Mouse (Mus musculus) hindbrain, embryonic 12.5 days (tissue): ENCODE data around the gene Ptprh. TPM values are rescaled to one million over a fixed set of nuclear protein-coding genes. Genes with fewer than 3 reads are reported as not detected.
A peak's percentile ranks its signal among the peaks of the same experiment; 100 is the strongest.

Experiments used
- ATAC-seq: fragments of 200-750 bp; cut with Nextera tagmentation; 2 replicates; pipeline ENCODE4 v1.8.0; 2017; ENCODE audit warnings: moderate TSS enrichment; ENCODE audit not compliant: low FRiP score
- H3K27ac ChIP-seq: fragments of 300-500 bp; sonication (generic); 2 replicates; pipeline ENCODE4 v1.5.1; 2016; ENCODE audit warnings: mild to moderate bottlenecking
- H3K27me3 ChIP-seq: fragments of 300-500 bp; sonication (generic); 2 replicates; pipeline ENCODE4 v1.6.1; 2016; ENCODE audit warnings: mild to moderate bottlenecking
- H3K36me3 ChIP-seq: fragments of 300-500 bp; sonication (generic); 2 replicates; pipeline ENCODE4 v1.6.1; 2016; ENCODE audit warnings: mild to moderate bottlenecking
- H3K4me1 ChIP-seq: fragments of 300-500 bp; sonication (generic); 2 replicates; pipeline ENCODE4 v1.6.1; 2016
- H3K4me2 ChIP-seq: fragments of 300-500 bp; sonication (generic); replicated peaks from 2 replicates; pipeline ENCODE4 v1.6.1; 2016; ENCODE audit warnings: mild to moderate bottlenecking
- H3K4me3 ChIP-seq: fragments of 300-500 bp; sonication (generic); 2 replicates; pipeline ENCODE4 v1.5.1; 2016; ENCODE audit warnings: mild to moderate bottlenecking
- H3K9ac ChIP-seq: fragments of 300-500 bp; sonication (generic); 2 replicates; pipeline ENCODE4 v1.6.1; 2016; ENCODE audit warnings: mild to moderate bottlenecking, moderate library complexity
- H3K9me3 ChIP-seq: fragments of 300-500 bp; sonication (generic); replicated peaks from 2 replicates; pipeline ENCODE4 v1.6.1; 2016; ENCODE audit warnings: mild to moderate bottlenecking
- WGBS: fragments of 180-500 bp; shearing (Covaris S2); methylation state at CpG from one replicate; pipeline ENCODE4 v1.1.7; 2016; 5-methylcytosine and 5-hydroxymethylcytosine counted together
- microRNA-seq: library from miRNA; unstranded; fragments of <30 nt; microRNA quantifications from one replicate; pipeline ENCODE4, GENCODE M21; 2017
- polyA plus RNA-seq: library from polyadenylated mRNA; unstranded; fragments of >200 nt; fragmentation: Nextera tagmentation; extraction: Ambion mirVana; gene quantifications from 2 replicates; pipeline ENCODE4 v1.2.1, GENCODE M21; 2016

Gene Ptprh
- polyA plus RNA-seq, 1 experiment from 2014 or later = 0.13 TPM

DNA sequence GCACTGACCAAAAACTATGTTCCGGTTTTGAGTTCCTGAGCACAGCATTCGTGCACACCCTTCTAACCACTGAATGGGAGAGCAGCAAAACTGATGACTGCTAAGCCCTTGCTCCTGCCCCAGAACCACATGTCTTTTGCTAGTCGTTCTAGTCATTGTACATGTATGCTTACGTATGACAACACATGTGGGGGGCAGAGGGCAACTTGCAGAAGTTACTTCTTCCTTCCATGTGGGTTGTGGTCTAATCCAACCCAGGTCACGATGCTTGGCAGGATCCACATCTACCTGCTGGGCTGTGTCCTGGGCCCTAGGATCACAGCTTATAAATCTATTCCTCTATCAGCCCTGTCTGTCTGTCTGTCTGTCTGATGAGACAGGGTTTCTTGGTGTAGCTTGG, 100.0 kb downstream of the Ptprh start:
- ATAC-seq = no peak
- Histone ChIP-seq H3K9me3 (no peaks in the 10 kb centered on the region), H3K36me3 (no peaks in the 10 kb centered on the region), H3K9ac (no peak overlapping the region), H3K27me3 (peaks cover 5% of the 10 kb centered on the region), H3K27ac (no peak overlapping the region), H3K4me2 (no peak overlapping the region), H3K4me3 (no peak overlapping the region), H3K4me1 (peaks cover 18% of the 10 kb centered on the region)
- 81% methylated on average over 5 of the region's 5 CpGs for WGBS

DNA sequence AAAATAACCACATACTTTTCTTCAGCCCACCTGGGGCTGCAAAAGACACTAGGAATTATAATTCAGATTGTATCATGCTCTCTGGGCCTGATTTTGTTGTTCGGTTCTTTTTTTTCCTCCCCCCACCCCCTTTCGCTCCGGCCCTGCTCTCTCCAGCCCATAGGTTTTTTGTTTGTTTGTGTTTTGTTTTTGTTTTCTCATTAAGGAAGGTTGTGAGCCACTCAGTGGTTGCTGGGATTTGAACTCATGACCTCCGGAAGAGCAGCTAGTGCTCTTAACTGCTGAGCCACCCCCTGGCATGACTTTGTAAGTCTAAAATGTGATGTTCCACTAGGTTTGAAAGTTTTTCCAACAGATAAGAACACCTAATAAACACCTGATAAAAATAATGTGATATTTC, 100.7 kb downstream of the Ptprh start:
- H3K36me3 ChIP-seq = no peaks in the 10 kb centered on the region
- no peak for ATAC-seq
- no peaks in the 10 kb centered on the region for H3K27me3 ChIP-seq
- WGBS = 89% methylated on average over 4 of the region's 4 CpGs
- no peak overlapping the region for H3K4me3 ChIP-seq
- H3K9ac ChIP-seq = no peak overlapping the region
- peaks cover 26% of the 10 kb centered on the region for H3K4me1 ChIP-seq
- H3K9me3 ChIP-seq = no peaks in the 10 kb centered on the region
- no peak overlapping the region; the same call in 1 of the 2 replicates for H3K4me2 ChIP-seq
- H3K27ac ChIP-seq = no peak overlapping the region

DNA sequence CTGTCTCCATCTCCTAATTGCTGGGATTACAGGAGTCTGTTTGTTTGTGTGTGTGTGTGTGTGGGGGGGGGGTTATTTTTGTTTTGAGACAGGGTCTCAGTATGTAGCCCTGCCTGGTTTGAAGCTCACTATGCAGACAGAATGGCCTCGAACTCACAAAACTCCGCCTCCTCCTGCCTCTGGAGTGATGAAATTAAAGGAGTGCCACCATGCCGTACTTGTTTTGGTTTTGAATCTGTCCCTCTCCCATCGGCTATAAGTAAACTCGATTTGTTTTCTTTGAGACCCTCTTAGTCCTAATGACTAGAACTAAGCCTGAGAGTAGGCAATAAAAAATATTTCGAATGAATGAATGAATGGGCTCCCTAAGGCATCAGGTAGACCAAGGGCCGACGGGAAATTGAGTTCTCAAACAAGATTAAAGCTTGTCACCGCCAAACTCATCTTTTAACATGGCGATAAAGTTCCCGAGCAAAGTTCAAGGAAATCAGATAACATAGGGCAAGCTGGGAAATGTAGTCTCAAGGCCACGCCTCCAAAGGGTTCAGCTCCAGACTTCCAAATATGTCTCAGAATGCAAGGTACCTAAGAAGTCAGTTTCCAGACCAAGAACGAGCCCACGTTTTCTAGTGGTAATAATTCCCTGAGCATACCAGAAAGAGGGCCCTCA, 101.3 kb downstream of the Ptprh start:
- 12% methylated on average over 14 of the region's 14 CpGs for WGBS
- H3K9me3 ChIP-seq = no peaks in the 10 kb centered on the region
- H3K27ac ChIP-seq = no peak overlapping the region
- peak overlapping the region; percentile 97 for H3K4me3 ChIP-seq
- 0 out of 2 replicates have a peak, but pooled peaks cover under 1% of the 10 kb centered on the region for H3K36me3 ChIP-seq
- H3K4me2 ChIP-seq = peak overlapping the region; percentile 89
- peak; percentile 9; the same call in 1 of the 2 replicates for ATAC-seq
- H3K4me1 ChIP-seq = peaks cover 31% of the 10 kb centered on the region
- H3K27me3 ChIP-seq = no peaks in the 10 kb centered on the region
- H3K9ac ChIP-seq = peak overlapping the region; percentile 97

DNA sequence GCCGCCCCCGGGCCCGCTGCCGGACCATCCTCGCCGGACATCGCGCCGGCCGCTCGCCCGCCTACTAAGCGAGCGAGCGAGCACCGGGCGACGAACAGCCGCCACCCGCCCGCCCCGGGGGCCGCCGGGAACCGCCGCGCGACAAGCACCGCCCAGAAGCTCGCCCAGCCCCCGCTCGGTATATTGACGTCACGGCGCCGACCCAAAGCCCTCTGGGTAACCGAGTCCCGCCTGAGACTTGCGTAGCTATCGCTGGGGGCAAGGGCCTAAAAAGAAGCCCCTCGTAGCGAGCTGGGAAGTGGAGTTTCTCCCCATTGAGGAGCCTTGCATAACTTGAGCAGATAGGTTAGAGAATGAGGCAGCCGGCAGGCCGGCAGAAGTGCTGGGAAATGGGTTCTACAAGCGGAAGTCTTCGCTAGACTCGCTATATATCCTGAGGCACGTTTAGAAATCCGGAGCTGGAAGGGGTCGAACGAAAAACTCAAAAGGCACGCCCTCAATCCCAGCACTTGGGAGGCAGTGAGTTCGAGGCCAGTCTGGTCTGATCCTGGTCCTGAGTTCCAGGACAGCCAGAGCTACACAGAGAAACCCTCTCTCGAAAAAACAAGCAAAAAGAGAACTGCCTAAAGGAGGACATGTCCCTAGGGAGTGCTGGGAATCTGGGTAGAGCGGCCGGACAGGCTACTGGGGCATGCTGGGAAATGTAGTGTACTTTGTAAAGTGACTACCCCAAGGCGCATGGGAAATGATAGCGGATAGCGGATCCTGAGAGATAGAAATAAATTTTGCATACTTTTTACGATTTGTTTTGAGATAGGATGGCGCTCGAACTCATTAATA, 102.1 kb downstream of the Ptprh start, which contains the start of gene Ppp1r12c:
Gene Ppp1r12c, minus strand, starts transcription at position 123 of the 840 bp plus-strand sequence.
- Histone ChIP-seq H3K27me3 (no peaks in the 10 kb centered on the region), H3K9ac (peak within 1 kb of the TSS; percentile 97), H3K4me3 (peak within 1 kb of the TSS; percentile 97), H3K36me3 (peaks cover 8% of the 10 kb centered on the region; the same call in 1 of the 2 replicates), H3K27ac (peak within 1 kb of the TSS; percentile 88), H3K9me3 (no peaks in the 10 kb centered on the region), H3K4me1 (peaks cover 38% of the 10 kb centered on the region), H3K4me2 (peak within 1 kb of the TSS; percentile 89)
- peak; percentile 92 for ATAC-seq
- under 1% methylated on average over 58 of the region's 62 CpGs for WGBS

DNA sequence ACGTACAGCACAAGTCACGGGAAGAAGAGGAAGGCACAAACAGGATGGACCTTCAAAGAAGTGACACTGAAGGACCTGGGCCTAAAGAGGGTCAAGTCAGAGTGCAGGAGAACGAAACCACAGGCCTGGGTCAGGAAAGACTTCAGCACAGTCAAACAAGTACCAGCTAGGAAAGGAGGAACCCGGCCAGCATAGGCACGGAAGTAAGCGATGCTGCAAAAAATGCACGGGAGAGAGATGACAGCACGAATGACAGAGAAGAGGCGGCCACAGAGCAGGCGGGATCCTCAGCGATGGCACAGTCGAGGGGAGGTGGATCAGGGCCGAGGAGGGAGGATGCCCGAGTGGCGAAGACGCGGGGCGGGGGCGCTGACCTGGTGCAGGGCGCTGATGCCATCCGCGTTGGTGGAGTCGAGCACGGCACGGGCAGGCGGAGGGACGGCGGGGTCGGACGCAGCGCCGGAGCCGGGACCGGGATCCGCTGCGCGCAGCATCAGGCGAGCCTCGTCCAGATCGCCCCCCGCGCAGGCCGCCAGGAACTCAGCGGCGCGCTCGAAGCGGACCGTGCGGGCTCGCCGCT, 102.9 kb downstream of the Ptprh start:
- Histone ChIP-seq H3K9me3 (no peaks in the 10 kb centered on the region), H3K36me3 (peaks cover 15% of the 10 kb centered on the region), H3K27ac (peak overlapping the region; percentile 88), H3K9ac (peak overlapping the region; percentile 97), H3K27me3 (no peaks in the 10 kb centered on the region), H3K4me3 (peak overlapping the region; percentile 97), H3K4me1 (peaks cover 38% of the 10 kb centered on the region), H3K4me2 (peak overlapping the region; percentile 89)
- WGBS = under 1% methylated on average over 40 of the region's 52 CpGs
- peak; percentile 41 for ATAC-seq

DNA sequence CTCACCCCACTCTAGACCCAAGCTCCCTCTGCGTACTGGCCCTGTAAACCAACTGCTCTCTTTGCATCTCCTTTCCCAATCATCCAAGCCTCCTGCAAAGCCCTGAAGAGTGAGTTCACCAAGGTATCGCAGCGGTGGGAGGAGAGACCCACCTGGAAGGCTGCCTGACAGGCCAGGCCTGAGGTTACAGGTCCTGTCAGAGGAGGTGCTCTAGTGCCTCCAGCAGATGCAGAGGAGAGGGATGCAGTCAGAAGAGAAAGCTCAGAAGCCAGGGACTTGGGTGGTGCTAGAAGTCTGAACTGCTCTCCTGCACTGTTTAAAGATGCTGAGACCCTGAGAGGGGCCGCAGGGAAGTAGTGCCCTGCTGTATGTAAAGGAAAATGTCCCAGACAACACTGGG, 104.8 kb downstream of the Ptprh start:
- H3K27me3 ChIP-seq = no peaks in the 10 kb centered on the region
- peaks cover 30% of the 10 kb centered on the region for H3K36me3 ChIP-seq
- peaks cover 38% of the 10 kb centered on the region for H3K4me1 ChIP-seq
- ATAC-seq = no peak
- no peak overlapping the region for H3K4me3 ChIP-seq
- H3K4me2 ChIP-seq = peak overlapping the region; percentile 89
- H3K27ac ChIP-seq = no peak overlapping the region
- WGBS = 92% methylated on average over 4 of the region's 4 CpGs
- H3K9ac ChIP-seq = peak overlapping the region; percentile 97; the same call in 1 of the 2 replicates
- H3K9me3 ChIP-seq = no peaks in the 10 kb centered on the region

Small RNA genes lying within 50 kb of the gene (microRNA-seq; reads per million reads assigned to microRNA genes)
- gene Gm23577 = not detected

Other genes with a start within 250 kb of the Ptprh start
- gene Gp6, start 206.3 kb downstream of the Ptprh start, polyA plus RNA-seq = 0.22 and 0.40 TPM in 2 replicates
- 29.2 and 30.1 TPM in 2 replicates for gene Rdh13, start 158.4 kb downstream of the Ptprh start, polyA plus RNA-seq
- 7.1 and 8.6 TPM in 2 replicates for gene Eps8l1, start 143.4 kb downstream of the Ptprh start, polyA plus RNA-seq
- 65.8 and 72.0 TPM in 2 replicates for gene Ppp1r12c, start 102.4 kb downstream of the Ptprh start, polyA plus RNA-seq
- 19.2 and 72.4 TPM in 2 replicates for gene Tnnt1, start 87.7 kb downstream of the Ptprh start, polyA plus RNA-seq
- 2.2 and 3.1 TPM in 2 replicates for gene Tnni3, start 79.8 kb downstream of the Ptprh start, polyA plus RNA-seq
- 2.5 and 3.6 TPM in 2 replicates for gene Dnaaf3, start 71.6 kb downstream of the Ptprh start, polyA plus RNA-seq
- gene Syt5, start 56.5 kb downstream of the Ptprh start, polyA plus RNA-seq = 32.9 and 33.2 TPM in 2 replicates
- 3.2 and 3.5 TPM in 2 replicates for gene Tmem86b, start 27.4 kb upstream of the Ptprh start, polyA plus RNA-seq
- gene Ppp6r1, start 55.0 kb upstream of the Ptprh start, polyA plus RNA-seq = 15.0 and 17.1 TPM in 2 replicates
- gene Hspbp1, start 81.0 kb upstream of the Ptprh start, polyA plus RNA-seq = 108 and 110 TPM in 2 replicates
- gene Brsk1, start 86.6 kb upstream of the Ptprh start, polyA plus RNA-seq = 5.8 and 5.9 TPM in 2 replicates
- gene Tmem150b, start 121.2 kb upstream of the Ptprh start, polyA plus RNA-seq = 0.26 and 0.48 TPM in 2 replicates
- gene Kmt5c, start 136.1 kb upstream of the Ptprh start, polyA plus RNA-seq = 87.5 and 91.5 TPM in 2 replicates
- gene Cox6b2, start 149.1 kb upstream of the Ptprh start, polyA plus RNA-seq = 37.6 and 39.8 TPM in 2 replicates
- not detected in 2 replicates for gene Fam71e2, start 167.3 kb upstream of the Ptprh start, polyA plus RNA-seq
- 0.34 TPM in 1 of 2 replicates, not detected in the other for gene Il11, start 178.8 kb upstream of the Ptprh start, polyA plus RNA-seq
- not detected in 2 replicates for gene Tmem190, start 178.9 kb upstream of the Ptprh start, polyA plus RNA-seq
- 2.9 and 4.0 TPM in 2 replicates for gene Tmem238, start 185.6 kb upstream of the Ptprh start, polyA plus RNA-seq
- 290 and 306 TPM in 2 replicates for gene Rpl28, start 188.8 kb upstream of the Ptprh start, polyA plus RNA-seq
- gene Ube2s, start 208.5 kb upstream of the Ptprh start, polyA plus RNA-seq = 331 and 348 TPM in 2 replicates
- gene Shisa7, start 240.7 kb upstream of the Ptprh start, polyA plus RNA-seq = 5.3 and 6.7 TPM in 2 replicates